ENCODE assay signal across 8 mouse cellular contexts in the genomic region with DNA sequence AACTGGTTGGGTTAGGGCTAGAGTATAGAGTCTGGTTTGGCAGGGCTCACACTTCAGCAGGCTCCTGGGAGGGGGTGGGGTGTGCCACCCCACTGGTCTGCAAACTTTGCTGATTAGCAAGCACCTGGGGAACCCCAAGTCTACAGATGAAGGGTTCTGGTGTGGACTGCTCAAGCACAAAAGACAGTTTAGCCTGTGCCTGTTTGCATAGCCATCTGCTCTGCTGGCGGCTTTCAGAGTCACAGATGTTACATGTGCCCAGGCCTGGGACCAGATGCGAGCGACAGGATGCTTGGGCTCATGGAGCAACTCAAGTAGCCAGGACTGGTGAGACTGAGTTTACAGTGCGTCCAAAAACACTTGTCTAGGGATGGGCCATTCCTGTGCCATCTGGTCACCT. TPM values are rescaled to one million over a fixed set of nuclear protein-coding genes. Genes with fewer than 3 reads are reported as not detected.
DNase-seq lines count a peak whose midpoint lies in the region; ATAC-seq lines count a peak whose summit lies in the region.

No protein-coding gene starts in this region.

- no peaks in the 10 kb centered on the region for H3K36me3 ChIP-seq in embryonic facial prominence, embryonic 14.5 days (ENCODE audit: control insufficient read depth, insufficient read depth, low read length)

- WGBS in embryonic facial prominence, embryonic 14.5 days: 58% methylated on average over 4 of the region's 4 CpGs

- peak; percentile 60 for DNase-seq in layer of hippocampus, adult 11-12 months (ENCODE audit: low spot score)
- no peak for DNase-seq in layer of hippocampus, adult 9-11 months
- DNase-seq in embryonic facial prominence, embryonic 14.5 days (ENCODE audit: low spot score): peak; percentile 62
- DNase-seq in induced T-regulatory cell, adult 2 months (ENCODE audit: low read depth): peak; percentile 51
- peak; percentile 16 to 40 for DNase-seq in spleen, postnatal 14 days (ENCODE audit: low spot score in 2 of 2)
- no peak for DNase-seq in adrenal gland, postnatal 10 days
- DNase-seq in cerebellum, adult 11 months: no peak
- no peak for DNase-seq in kidney, postnatal 10 days

- H3K4me1 ChIP-seq in embryonic facial prominence, embryonic 14.5 days (ENCODE audit: control insufficient read depth, insufficient read depth, low read length): peaks cover 9% of the 10 kb centered on the region

- no peak overlapping the region for H3K27ac ChIP-seq in embryonic facial prominence, embryonic 14.5 days (replicated peaks; ENCODE audit: low read depth, low read length)

- 0 out of 2 replicates have a peak overlapping the region, but pooled peaks have one; percentile 10 for H3K4me2 ChIP-seq in embryonic facial prominence, embryonic 14.5 days (ENCODE audit: low read depth, low read length)

- H3K4me3 ChIP-seq in embryonic facial prominence, embryonic 14.5 days (ENCODE audit: low read depth, low read length): no peak overlapping the region

- no peak overlapping the region for H3K9ac ChIP-seq in embryonic facial prominence, embryonic 14.5 days (ENCODE audit: low read depth, low read length)

- H3K27me3 ChIP-seq in embryonic facial prominence, embryonic 14.5 days (replicated peaks; ENCODE audit: control insufficient read depth, insufficient read depth, low read length): peaks cover 20% of the 10 kb centered on the region

- ATAC-seq in embryonic facial prominence, embryonic 14.5 days (ENCODE audit: low read depth): peak; percentile 14; the same call in 1 of the 2 replicates

- no peaks in the 10 kb centered on the region for H3K9me3 ChIP-seq in embryonic facial prominence, embryonic 14.5 days (ENCODE audit: control insufficient read depth, low read length)

RNA-seq across cellular contexts. Expression of a gene that starts 8.3 kb away (rescaled TPM):
- 4.3 and 4.7 TPM in 2 replicates for polyA plus RNA-seq in embryonic facial prominence, embryonic 14.5 days (2014; fragmentation: Nextera tagmentation; extraction: Ambion mirVana)
- 10 to 100 TPM; 14.4 to 17.2 TPM for total RNA-seq in adrenal gland, postnatal 10 days (2021)

RNA-seq across cellular contexts. Expression of a gene that starts 48.8 kb away (rescaled TPM):
- 10.6 and 13.0 TPM in 2 replicates for polyA plus RNA-seq in embryonic facial prominence, embryonic 14.5 days (2014; fragmentation: Nextera tagmentation; extraction: Ambion mirVana)
- total RNA-seq in adrenal gland, postnatal 10 days (2021): 10 to 100 TPM; 10.7 to 12.7 TPM

Comparison
In these comparisons a context has a peak if more than half of its experiments do, and no peak if none do; other contexts are left out.
1. DNase-seq: peak in layer of hippocampus, adult 11-12 months (single experiment), embryonic facial prominence, embryonic 14.5 days (single experiment), induced T-regulatory cell, adult 2 months (single experiment) and spleen, postnatal 14 days (2 of 2); none in layer of hippocampus, adult 9-11 months (single experiment), adrenal gland, postnatal 10 days (single experiment), cerebellum, adult 11 months (single experiment) and kidney, postnatal 10 days (single experiment).